Mouse (Mus musculus) frontal cortex, postnatal 10 days (tissue): ENCODE results near the gene Nrxn1.
"Not testable (repeated sequence)": the region's sequence is repeated elsewhere in the genome, so short reads cannot be mapped to it uniquely, and the experiment has no call there.

Experiments used
- DNase-seq, 2 experiments: peaks; one replicate each; pipeline ENCODE4 v3.0.0; 2022; ENCODE audit warnings: low spot score in 2 of 2, mixed read lengths in 1 of 2

The Nrxn1 gene

DNA sequence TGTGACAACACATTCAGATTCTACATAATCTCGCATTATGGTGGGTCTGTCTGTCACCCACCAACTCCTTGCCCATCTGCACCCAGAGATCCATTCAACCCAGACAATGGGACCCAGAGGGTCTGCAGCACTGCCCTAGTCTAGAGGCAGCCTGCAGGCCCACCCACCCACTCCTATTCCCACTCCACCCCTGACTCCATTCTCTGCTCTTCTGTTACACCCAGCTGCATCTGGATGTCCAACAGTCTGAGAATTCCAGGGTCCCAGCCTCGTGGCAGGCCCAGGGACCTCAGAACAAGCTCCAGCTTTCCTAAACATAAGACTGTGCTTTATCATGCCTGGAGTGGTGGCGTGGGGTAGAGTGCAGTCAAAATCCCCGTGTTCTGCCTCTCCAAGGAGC, 820.6 kb downstream of the Nrxn1 start:
- DNase-seq: no peak

DNA sequence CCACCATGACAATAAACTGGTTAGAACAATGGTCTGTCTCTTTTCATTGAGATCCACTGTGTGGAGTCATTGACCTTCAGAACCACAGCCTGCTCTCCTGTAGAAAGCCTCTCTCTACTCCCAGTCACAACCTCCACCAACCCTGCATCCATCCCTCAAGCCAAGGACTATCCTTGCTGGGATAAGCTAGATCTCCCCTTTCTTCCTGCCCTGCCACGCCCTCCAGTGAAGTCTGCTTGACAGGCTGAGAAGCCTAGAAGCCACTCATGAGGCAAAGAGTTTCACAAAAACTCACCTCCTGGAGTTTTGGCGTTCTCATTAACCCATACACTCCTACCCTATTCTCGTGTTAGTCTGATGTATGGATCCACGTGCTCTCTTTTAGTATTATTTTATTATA, 821.7 kb downstream of the Nrxn1 start:
- no peak for DNase-seq

DNA sequence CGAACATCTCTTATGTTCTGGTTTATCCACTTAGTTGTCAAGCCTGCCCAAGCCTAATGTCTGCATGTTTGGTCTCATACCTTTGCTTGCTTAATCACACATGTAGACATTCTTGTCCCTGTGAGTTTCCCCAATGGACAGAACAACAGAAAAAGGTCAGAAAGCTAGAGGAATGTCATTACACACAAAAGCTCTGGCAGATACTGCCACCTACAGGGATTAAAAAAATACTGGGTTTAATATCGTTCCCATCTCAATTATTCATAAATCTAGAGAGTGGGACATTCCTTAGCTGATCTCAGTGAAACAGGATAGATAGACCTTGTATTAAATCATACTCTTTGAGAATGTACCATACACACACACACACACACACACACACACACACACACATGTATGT, 823.7 kb downstream of the Nrxn1 start:
- no peak for DNase-seq

DNA sequence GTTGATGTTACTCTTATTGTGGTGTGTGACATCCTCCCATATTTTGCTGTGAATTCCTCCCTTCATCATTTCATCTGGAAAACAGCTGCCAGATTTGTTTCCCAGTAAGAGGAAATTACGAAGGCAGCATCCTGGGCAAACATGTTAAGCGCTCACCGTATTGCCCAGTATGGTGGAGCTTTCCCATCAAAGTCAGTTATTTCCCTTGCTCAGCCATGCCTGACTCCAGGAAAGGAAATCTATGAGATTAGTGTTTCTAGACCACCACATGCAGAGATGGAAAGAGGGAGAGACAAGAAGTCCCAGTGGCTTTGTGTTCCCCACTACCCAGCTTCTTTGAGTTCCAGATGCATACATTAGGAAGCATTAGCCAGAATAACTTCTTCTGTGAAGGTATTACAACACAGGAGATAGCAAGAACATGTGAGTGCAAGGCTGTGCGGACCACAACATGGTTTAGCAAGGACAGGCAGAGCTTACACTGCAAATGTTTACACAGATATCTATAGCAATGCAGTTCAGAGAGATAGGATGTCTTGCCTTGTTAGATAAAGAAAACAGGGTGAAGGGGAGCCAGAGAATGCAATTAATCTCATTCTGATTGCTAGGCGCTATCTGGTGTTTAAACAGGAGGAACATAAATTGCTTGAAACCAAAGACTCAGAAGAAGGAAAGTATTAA, 839.3 kb downstream of the Nrxn1 start:
- DNase-seq: no peak

DNA sequence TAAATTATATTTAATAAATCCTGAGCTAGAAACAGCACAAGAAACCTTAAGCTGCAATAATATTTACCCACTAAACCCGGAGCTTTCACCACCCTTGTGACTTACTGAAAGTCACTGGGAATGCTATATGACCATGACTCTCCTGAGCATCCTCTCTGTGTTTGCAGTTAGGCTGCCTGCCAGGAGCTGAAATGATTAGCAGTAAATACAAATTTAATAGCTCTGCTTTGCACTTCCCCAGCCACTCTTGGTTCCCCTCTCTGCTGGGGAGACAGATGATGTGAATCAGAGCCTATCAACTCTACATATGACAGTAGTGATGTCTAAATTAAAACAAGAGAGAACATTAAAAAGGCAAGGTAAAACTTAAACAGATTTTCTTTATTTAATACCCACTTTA, 840.7 kb downstream of the Nrxn1 start:
- DNase-seq: no peak

DNA sequence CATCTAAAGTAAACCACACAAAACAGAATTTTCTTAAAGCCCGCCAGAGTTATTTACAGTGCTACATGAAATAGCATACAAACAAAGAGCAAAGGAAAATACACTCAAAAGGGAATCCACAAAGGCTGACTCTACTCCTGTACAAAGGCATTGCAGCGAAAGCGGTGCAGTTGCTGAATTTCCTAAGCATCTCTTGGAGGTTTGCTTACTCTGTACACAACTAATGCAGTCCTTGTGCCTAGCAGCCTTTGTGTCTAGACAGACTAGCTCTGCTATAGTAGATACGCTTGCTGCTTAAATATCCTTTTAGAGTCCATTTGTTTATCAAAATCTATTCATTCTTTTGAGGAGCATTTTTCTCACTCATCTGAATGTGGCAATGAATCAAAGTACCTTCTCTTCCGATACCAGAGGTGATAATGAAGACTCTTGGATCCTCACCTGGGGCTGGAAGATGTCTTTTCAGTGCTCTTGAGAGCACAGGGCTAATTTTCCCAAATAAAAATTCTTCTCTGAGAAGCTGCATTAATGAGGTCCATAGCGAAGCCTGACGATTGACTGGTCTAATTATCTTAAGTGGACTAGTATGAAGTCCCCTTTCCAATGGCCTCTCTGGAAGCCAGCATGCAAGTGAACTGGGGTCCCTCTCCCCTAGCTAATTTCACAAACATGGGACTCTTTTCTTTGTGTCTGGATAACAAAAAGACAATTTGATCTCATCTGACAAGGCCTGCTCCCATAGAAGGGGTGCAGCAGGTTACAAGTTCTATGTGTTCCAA, 845.6 kb downstream of the Nrxn1 start:
- no peak for DNase-seq

DNA sequence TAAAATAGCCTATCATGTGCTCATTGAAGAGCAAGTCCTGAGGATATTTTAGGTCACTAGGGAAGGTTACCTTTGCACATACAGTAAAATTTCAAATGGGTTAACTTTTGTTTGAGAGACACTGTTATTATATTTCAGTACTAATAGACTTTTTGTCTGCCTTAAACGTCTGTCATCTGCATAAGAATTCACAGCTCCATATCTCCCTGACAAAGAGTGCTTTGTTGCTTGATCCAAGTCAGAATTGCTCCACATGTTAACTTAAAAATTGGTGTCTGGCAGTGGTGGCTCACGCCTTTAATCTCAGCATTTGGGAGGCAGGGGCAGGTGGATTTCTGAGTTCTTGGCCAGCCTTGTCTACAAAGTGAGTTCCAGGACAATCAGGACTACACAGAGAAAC, 848.5 kb downstream of the Nrxn1 start:
- no peak for DNase-seq

DNA sequence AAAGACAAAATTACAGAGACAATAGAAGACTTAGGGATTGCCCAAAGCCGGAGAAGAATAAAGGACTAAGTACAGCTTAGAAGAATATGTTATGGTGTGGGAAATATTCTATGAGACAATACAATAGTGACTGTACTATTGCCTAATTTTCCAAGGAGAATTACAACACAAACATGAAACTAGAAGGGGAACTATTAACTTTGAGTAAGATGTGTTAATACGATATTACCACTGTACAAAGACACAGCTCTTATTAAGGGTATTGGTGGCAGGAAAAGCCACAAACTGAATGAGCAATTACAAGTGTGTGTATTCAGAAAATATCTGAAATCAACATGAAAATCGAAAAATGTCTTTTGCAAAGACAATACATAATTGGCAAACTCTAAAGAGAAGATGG, 853.9 kb downstream of the Nrxn1 start:
- DNase-seq: no peak

DNA sequence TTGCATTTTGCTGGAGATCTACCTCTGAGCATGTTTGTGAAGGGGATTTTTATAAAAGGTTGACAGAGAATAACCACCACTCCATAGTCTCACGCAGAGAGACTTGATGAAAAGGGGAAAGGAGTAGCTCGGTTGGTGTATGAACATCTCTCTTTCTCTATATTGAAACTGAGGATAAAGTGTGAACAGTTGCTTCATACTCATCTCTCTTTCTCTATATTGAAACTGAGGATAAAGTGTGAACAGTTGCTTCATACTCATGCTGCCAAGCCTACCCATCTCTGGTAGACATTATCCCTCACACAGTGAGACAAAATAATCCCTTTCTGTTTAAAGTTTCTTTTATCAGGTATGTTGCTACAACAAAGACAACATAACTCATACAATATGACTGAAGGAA, 854.4 kb downstream of the Nrxn1 start:
- no peak for DNase-seq

DNA sequence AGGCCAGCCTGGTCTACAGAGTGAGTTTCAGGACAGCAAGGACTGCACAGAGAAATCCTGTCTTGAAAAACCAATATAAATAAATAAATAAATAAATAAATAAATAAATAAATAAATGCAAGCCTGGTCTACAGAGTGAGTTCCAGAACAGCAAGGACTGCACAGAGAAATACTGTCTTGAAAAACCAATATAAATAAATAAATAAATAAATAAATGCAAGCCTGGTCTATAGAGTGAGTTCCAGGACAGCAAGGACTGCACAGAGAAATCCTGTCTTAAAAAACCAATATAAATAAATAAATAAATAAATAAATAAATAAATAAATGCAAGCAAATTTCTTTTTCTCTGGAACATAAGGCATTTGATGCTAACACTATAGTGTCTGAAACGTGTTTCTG, 857.2 kb downstream of the Nrxn1 start:
- DNase-seq: not testable (repeated sequence)

DNA sequence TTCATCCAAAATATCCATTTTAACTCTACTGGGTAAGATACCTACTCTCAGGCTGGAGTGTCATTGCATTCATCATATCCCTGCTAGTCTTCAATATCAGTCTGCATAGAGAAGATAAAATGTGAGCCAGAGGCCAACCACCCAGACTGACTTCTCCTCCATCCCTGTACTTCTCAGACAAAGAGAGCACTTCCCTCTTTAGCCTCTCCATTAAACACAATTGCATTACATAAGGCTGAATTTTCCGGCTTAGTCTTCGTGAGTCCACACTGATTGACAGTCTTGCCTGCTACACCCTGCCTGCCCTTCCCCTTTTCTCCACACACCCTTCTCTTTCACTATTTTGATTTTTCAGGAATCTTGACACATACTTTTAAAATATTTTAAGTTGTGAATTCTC, 858.1 kb downstream of the Nrxn1 start:
- DNase-seq: no peak

DNA sequence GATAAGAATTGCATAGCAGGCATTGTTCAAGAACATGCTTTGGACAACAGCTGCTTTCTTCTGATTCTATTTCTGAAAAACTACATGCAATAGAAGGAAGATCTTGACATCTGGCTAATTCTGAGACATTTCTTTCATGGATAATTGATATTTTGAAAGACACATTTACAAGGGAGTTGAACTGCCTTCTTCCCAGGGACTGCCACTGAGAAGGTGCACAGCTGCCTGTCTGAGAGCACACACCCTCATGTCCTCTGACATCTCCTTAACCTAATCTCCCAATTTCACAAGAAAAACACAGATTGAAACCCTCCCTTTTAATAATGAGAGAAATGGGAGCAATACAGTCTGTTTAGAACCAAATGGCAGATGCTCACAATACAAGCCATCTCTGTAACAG, 884.3 kb downstream of the Nrxn1 start:
- no peak for DNase-seq

DNA sequence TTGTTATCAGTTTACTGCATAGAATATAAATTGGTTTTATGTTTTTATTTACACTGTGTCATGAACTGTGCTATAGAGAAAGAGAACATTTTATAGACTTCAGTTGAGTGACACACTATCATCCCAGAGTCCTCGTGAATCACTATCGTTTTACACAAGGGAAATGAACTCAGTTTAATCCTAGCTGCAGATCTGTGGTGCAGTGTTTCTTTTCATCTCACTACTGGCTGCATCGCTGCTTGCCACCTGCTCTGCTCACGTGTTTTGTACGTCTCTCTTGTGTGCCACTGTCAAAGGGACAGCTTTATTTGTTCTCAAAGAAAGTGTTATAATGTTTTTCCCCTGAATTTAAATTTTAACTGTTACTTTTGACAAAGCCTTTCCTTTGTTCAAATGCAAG, 885.3 kb downstream of the Nrxn1 start:
- no peak for DNase-seq

DNA sequence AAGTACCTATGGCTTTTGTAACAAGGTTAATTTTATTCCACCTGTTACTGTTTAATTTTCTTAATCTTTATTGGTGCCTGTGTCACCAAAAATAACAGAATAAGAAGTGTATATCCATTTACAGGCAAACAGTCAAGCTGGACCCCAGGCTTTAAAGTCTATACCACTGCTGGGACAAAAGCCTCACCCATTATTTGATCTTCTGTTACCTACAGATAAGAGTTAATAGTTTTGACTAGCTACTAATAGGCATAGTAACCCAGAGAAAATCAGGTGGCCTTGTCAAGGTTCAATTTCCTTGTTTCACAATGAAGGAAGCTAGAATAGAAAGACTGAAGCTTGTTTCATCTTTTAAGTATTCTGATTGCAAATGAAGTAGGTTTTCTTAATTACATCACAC, 888.9 kb downstream of the Nrxn1 start:
- no peak for DNase-seq

DNA sequence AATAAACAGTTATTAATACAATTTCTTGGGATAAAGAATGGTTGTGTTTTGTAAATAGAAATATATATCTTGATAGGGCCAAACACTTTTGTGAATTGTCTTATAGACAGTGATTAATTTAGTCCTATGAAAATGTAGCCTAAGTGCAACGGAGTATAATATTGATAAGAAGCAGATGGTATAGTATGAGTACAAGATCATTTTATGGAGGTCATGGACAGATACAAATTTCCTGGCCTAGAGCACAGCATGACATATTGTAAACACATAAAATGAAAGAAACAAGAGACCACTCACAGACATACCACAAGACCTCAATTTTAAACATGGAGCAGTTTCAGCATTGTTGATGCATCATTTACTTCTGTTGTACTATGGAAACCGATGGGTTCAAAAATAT, 890.1 kb downstream of the Nrxn1 start:
- DNase-seq: no peak

DNA sequence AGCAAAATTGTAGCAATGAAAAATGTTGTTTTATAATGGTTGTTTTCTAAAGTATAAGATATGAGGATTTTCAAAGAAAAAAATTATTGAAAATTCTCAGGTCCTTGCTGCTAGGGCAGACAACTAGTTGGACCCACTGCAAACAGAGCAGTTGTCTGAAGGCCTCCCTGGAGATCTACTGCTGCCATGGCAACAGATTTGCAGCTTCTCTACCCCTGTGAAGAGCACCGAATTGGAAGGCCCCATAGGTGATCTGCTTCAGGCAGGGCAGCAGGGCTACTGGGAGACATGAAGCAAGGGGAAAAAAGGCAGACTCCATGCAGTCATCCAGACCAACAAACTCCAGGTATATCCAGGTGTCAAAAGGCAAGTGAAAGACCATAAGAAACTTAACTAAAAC, 896.1 kb downstream of the Nrxn1 start:
- DNase-seq: no peak

DNA sequence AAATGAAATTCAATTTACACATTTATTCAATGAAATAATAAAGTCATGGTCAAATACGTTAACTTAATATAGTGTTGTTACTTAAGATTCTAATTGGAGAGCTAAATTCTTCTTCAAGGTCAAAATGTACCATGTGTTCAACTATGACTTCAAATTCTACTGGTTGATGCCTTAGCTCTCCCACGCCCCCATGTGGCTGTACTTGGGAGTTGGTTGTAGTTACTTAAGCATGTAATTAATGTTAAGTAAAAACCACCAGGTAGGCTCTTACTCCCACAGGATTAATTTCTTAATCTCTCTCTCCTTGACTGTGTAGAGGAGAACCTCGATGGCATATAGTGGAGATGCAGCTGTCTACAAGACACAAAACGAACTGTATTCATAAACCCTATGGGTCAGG, 951.3 kb downstream of the Nrxn1 start:
- no peak for DNase-seq

DNA sequence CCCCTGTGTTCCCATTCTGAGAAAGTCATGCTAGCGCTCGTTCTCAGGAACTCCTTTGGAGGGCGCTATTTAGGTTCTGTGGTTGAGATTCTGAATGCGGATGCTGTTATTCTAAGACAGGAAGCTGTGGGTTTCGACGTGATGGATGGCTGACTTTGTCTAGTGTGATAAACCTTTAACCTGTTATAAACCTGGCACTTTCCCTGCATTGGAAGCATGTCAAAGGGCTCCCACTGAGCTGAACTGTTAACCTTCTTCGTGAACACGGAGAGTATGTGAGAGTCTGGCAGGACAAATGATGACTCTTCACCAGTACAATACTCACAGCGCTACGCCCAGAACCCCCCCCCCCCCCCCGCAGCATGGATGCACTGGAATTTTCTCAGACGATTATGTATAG, 962.0 kb downstream of the Nrxn1 start:
- DNase-seq: no peak

DNA sequence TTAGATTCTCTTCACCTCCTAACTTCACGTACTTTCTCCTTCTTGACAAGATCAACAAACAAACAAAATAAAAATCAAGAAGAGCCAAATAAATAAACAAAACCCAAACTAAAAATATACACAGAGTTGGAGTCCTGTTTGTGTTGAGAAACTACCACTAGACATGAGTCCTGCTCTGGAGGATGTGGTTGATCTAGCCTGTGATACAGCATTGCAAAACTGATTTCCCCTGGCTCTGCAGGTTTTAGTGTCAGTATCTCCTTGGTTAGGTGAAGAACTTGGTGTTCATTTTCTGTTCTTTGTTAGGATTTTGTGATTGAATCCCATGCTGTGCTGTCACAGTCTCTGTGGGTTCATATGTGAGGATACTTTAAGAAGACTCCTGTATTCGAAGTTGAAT, 963.7 kb downstream of the Nrxn1 start:
- no peak for DNase-seq

DNA sequence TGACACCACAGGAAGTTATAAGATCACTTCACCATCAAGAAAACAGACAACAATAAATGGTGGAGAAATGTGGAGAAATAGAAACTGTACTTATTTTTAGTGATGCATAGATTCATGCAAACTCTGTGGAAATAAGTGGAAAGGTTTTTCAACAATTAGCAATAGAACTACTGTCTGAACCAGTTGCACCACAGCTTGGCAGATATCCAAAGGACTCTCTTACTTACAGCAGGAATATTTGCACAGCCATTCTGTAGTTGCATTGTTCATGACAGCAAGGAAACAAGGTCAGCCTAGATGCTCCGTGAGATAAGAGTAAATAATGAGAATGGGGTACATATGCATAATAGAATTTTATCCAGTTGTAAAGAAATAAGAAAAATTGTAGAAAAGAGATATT, 965.3 kb downstream of the Nrxn1 start:
- no peak for DNase-seq

DNA sequence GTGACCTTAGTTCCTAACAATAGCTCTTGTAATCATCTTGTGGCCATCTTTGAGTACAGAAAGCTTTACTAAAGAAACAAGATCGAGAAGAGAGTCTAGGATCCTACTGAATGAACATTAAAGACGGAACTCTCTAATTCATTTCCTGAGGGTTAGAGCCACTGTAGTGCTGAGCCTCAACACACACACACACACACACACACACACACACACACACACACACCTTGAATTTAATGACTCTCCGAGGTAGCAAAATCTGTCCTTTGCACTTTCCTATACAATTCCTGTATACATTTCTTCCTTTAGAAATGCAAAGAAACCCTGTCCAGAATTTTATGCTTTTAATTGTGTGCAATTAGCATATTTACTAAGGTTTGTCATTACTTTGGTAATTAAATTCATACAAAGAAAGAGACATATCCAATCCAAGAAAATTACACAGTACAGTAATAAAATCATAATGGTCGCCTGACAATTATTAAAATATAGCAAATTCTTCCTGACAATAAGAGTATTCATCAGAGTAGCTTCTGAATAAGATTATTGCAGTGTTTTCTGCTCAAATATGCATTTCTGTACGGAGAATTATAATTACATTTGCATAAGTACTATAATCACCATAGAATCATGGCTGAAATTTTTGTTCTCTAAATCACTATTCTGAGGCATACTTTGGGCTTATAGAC, 969.9 kb downstream of the Nrxn1 start:
- DNase-seq: no peak

DNA sequence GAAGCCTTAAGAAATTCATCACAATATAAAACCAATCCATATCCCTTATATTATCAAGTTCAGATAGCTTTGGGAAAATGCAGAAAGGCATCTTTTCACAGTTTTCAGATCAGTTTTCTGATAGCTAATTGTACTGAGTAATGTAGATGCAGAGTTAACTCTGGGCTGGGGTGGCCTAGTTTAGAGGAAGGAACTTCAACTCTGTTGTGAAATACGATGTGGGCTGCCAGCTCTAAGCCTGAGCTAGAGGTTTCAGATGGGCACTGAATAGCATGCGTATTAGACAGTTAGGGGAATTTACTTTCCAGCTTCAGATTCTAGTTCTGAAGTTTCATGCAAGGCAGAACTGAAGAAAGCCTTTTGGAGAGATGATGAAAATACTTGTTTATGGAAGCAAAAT, 976.6 kb downstream of the Nrxn1 start:
- no peak for DNase-seq

DNA sequence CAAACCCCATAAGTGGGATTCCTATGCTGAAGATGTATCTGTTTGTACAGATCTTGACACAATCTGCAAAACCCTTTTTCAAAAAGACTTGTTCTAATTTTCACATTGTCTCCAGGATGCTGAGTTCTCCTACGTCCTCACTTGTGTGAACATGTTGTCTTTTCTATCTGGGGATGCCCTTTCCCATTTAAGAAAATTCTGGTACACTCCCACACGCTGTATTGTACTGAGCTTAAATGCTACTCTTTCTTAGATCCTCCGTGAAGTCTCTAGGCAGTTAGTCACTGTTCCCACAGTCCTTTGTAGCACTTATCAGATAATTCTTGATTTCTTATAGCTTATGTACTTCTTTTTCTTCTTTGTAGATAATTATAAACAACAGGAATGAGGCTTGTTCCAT, 997.9 kb downstream of the Nrxn1 start:
- DNase-seq: no peak
